Mouse (Mus musculus) midbrain, embryonic 14.5 days (tissue): ENCODE measurements around the gene Cdk14. TPM values are rescaled to one million over a fixed set of nuclear protein-coding genes. Genes with fewer than 3 reads are reported as not detected.

Source experiments
- microRNA-seq: library from miRNA; unstranded; fragments of <30 nt; microRNA quantifications from one replicate; pipeline ENCODE4, GENCODE M21; 2016
- polyA plus RNA-seq: library from polyadenylated mRNA; unstranded; fragments of >200 nt; fragmentation: Nextera tagmentation; extraction: Ambion mirVana; gene quantifications from 2 replicates; pipeline ENCODE4 v1.2.1, GENCODE M21; 2014

The Cdk14 gene
- polyA plus RNA-seq, 1 experiment from 2014 or later: 54.0 TPM

Small RNA genes lying within 50 kb of the gene (microRNA-seq; reads per million reads assigned to microRNA genes)
- gene Gm25037 (not detected), gene Gm44483 (not detected)

Other genes starting within 250 kb of the Cdk14 start
- gene 1700015F17Rik, start 58.8 kb upstream of the Cdk14 start, polyA plus RNA-seq: not detected in 2 replicates
- 13.9 and 19.1 TPM in 2 replicates for gene Cldn12, start 94.6 kb upstream of the Cdk14 start, polyA plus RNA-seq
- gene Gtpbp10, start 139.2 kb upstream of the Cdk14 start, polyA plus RNA-seq: 20.6 and 26.9 TPM in 2 replicates
- gene Gm8773, start 153.5 kb upstream of the Cdk14 start, polyA plus RNA-seq: 10.3 and 12.5 TPM in 2 replicates
- gene Cfap69, start 243.9 kb upstream of the Cdk14 start, polyA plus RNA-seq: 8.8 and 12.3 TPM in 2 replicates